Mouse (Mus musculus): ENCODE results near the gene Gdpd5. TPM values are rescaled to one million over a fixed set of nuclear protein-coding genes. Genes with fewer than 3 reads are reported as not detected.
A peak's percentile ranks its signal among the peaks of the same experiment; 100 is the strongest.
"Not testable (repeated sequence)": the region's sequence is repeated elsewhere in the genome, so short reads cannot be mapped to it uniquely, and the experiment has no call there.

Gdpd5 gene
- polyA plus RNA-seq, 1 experiment = 16.0 TPM

GRCm38 (mm10) chr7:99489708-99490107 is 108.5 kb downstream of the Gdpd5 start:
- no peak overlapping the region for H3K4me3 ChIP-seq (ENCODE audit: low read depth, low read length)
- H3K36me3 ChIP-seq (ENCODE audit: control insufficient read depth, insufficient read depth, low read length) = no peaks in the 10 kb centered on the region
- no peaks in the 10 kb centered on the region for H3K4me1 ChIP-seq (ENCODE audit: control insufficient read depth, insufficient read depth, insufficient read length, low read length)
- no peak overlapping the region for H3K27ac ChIP-seq (ENCODE audit: insufficient read depth, low read depth, low read length)
- TF ChIP-seq POLR2A (IDR thresholded peaks at IDR 0.05; ENCODE audit: low read depth, low read length) (no peak), CTCF (IDR thresholded peaks at IDR 0.05; ENCODE audit: extremely low read depth, insufficient read length, insufficient replicate concordance, low read depth, low read length) (no peak)
- H3K27me3 ChIP-seq (ENCODE audit: control insufficient read depth, insufficient read depth, low read length) = no peaks in the 10 kb centered on the region; the same call in 1 of the 2 replicates
- WGBS = 68% methylated on average over 5 of the region's 5 CpGs

GRCm38 (mm10) chr7:99499128-99499527 is 117.9 kb downstream of the Gdpd5 start:
- Histone ChIP-seq H3K27ac (ENCODE audit: insufficient read depth, low read depth, low read length) (no peak overlapping the region), H3K4me1 (ENCODE audit: control insufficient read depth, insufficient read depth, insufficient read length, low read length) (no peaks in the 10 kb centered on the region), H3K27me3 (ENCODE audit: control insufficient read depth, insufficient read depth, low read length) (no peaks in the 10 kb centered on the region), H3K4me3 (ENCODE audit: low read depth, low read length) (no peak overlapping the region), H3K36me3 (ENCODE audit: control insufficient read depth, insufficient read depth, low read length) (no peaks in the 10 kb centered on the region)
- 53% methylated on average over 1 of the region's 1 CpGs for WGBS
- TF ChIP-seq POLR2A (IDR thresholded peaks at IDR 0.05; ENCODE audit: low read depth, low read length) (no peak), CTCF (IDR thresholded peaks at IDR 0.05; ENCODE audit: extremely low read depth, insufficient read length, insufficient replicate concordance, low read depth, low read length) (no peak)

GRCm38 (mm10) chr7:99500201-99500600 is 119.0 kb downstream of the Gdpd5 start:
- Histone ChIP-seq H3K27ac (ENCODE audit: insufficient read depth, low read depth, low read length) (no peak overlapping the region), H3K4me1 (ENCODE audit: control insufficient read depth, insufficient read depth, insufficient read length, low read length) (peaks cover 3% of the 10 kb centered on the region; the same call in 1 of the 2 replicates), H3K27me3 (ENCODE audit: control insufficient read depth, insufficient read depth, low read length) (no peaks in the 10 kb centered on the region), H3K36me3 (ENCODE audit: control insufficient read depth, insufficient read depth, low read length) (no peaks in the 10 kb centered on the region), H3K4me3 (ENCODE audit: low read depth, low read length) (no peak overlapping the region)
- WGBS = 6% methylated on average over 8 of the region's 8 CpGs
- TF ChIP-seq POLR2A (IDR thresholded peaks at IDR 0.05; ENCODE audit: low read depth, low read length) (no peak), CTCF (IDR thresholded peaks at IDR 0.05; ENCODE audit: extremely low read depth, insufficient read length, insufficient replicate concordance, low read depth, low read length) (peak; percentile 97)

GRCm38 (mm10) chr7:99500655-99501054 is 119.4 kb downstream of the Gdpd5 start:
- Histone ChIP-seq H3K36me3 (ENCODE audit: control insufficient read depth, insufficient read depth, low read length) (no peaks in the 10 kb centered on the region), H3K27ac (ENCODE audit: insufficient read depth, low read depth, low read length) (no peak overlapping the region), H3K4me3 (ENCODE audit: low read depth, low read length) (no peak overlapping the region), H3K4me1 (ENCODE audit: control insufficient read depth, insufficient read depth, insufficient read length, low read length) (peaks cover 3% of the 10 kb centered on the region; the same call in 1 of the 2 replicates), H3K27me3 (ENCODE audit: control insufficient read depth, insufficient read depth, low read length) (no peaks in the 10 kb centered on the region)
- 54% methylated on average over 5 of the region's 5 CpGs for WGBS
- TF ChIP-seq CTCF (IDR thresholded peaks at IDR 0.05; ENCODE audit: extremely low read depth, insufficient read length, insufficient replicate concordance, low read depth, low read length) = no peak
- TF ChIP-seq POLR2A (IDR thresholded peaks at IDR 0.05; ENCODE audit: low read depth, low read length) = no peak

- TF ChIP-seq CTCF (IDR thresholded peaks at IDR 0.05; ENCODE audit: extremely low read depth, insufficient read length, insufficient replicate concordance, low read depth, low read length) = no peak
- no peak for TF ChIP-seq POLR2A (IDR thresholded peaks at IDR 0.05; ENCODE audit: low read depth, low read length)
- H3K36me3 ChIP-seq (ENCODE audit: control insufficient read depth, insufficient read depth, low read length) = no peaks in the 10 kb centered on the region
- no peaks in the 10 kb centered on the region for H3K27me3 ChIP-seq (ENCODE audit: control insufficient read depth, insufficient read depth, low read length)
- no peak overlapping the region for H3K4me3 ChIP-seq (ENCODE audit: low read depth, low read length)
- no peak overlapping the region for H3K27ac ChIP-seq (ENCODE audit: insufficient read depth, low read depth, low read length)
- peaks cover 3% of the 10 kb centered on the region; the same call in 1 of the 2 replicates for H3K4me1 ChIP-seq (ENCODE audit: control insufficient read depth, insufficient read depth, insufficient read length, low read length)
- 68% methylated on average over 1 of the region's 1 CpGs for WGBS
These were observed 119.9 kb downstream of the Gdpd5 start for GRCm38 (mm10) chr7:99501148-99501547.

- Histone ChIP-seq H3K27me3 (ENCODE audit: control insufficient read depth, insufficient read depth, low read length) (no peaks in the 10 kb centered on the region), H3K4me3 (ENCODE audit: low read depth, low read length) (no peak overlapping the region), H3K4me1 (ENCODE audit: control insufficient read depth, insufficient read depth, insufficient read length, low read length) (peaks cover 6% of the 10 kb centered on the region; the same call in 1 of the 2 replicates), H3K36me3 (ENCODE audit: control insufficient read depth, insufficient read depth, low read length) (no peaks in the 10 kb centered on the region), H3K27ac (ENCODE audit: insufficient read depth, low read depth, low read length) (no peak overlapping the region)
- TF ChIP-seq CTCF (IDR thresholded peaks at IDR 0.05; ENCODE audit: extremely low read depth, insufficient read length, insufficient replicate concordance, low read depth, low read length) (no peak), POLR2A (IDR thresholded peaks at IDR 0.05; ENCODE audit: low read depth, low read length) (no peak)
These were observed 123.3 kb downstream of the Gdpd5 start for GRCm38 (mm10) chr7:99504556-99504955.

GRCm38 (mm10) chr7:99508187-99508586 is 127.0 kb downstream of the Gdpd5 start:
- not testable (repeated sequence) for H3K4me3 ChIP-seq (ENCODE audit: low read depth, low read length); H3K4me1 ChIP-seq (ENCODE audit: control insufficient read depth, insufficient read depth, insufficient read length, low read length); H3K27me3 ChIP-seq (ENCODE audit: control insufficient read depth, insufficient read depth, low read length); H3K36me3 ChIP-seq (ENCODE audit: control insufficient read depth, insufficient read depth, low read length); H3K27ac ChIP-seq (ENCODE audit: insufficient read depth, low read depth, low read length)
- WGBS = 9% methylated on average over 2 of the region's 2 CpGs

GRCm38 (mm10) chr7:99510087-99510501 is 128.9 kb downstream of the Gdpd5 start:
- TF ChIP-seq CTCF (IDR thresholded peaks at IDR 0.05; ENCODE audit: extremely low read depth, insufficient read length, insufficient replicate concordance, low read depth, low read length) = no peak
- TF ChIP-seq POLR2A (IDR thresholded peaks at IDR 0.05; ENCODE audit: low read depth, low read length) = no peak
- Histone ChIP-seq H3K27me3 (ENCODE audit: control insufficient read depth, insufficient read depth, low read length) (no peaks in the 10 kb centered on the region), H3K36me3 (ENCODE audit: control insufficient read depth, insufficient read depth, low read length) (no peaks in the 10 kb centered on the region), H3K4me3 (ENCODE audit: low read depth, low read length) (no peak overlapping the region), H3K27ac (ENCODE audit: insufficient read depth, low read depth, low read length) (no peak overlapping the region), H3K4me1 (ENCODE audit: control insufficient read depth, insufficient read depth, insufficient read length, low read length) (peaks cover 6% of the 10 kb centered on the region; the same call in 1 of the 2 replicates)
- 10% methylated on average over 8 of the region's 8 CpGs for WGBS

Other genes starting within 250 kb of the Gdpd5 start
- gene Uvrag, start 240.3 kb upstream of the Gdpd5 start, polyA plus RNA-seq (2012; rRNA removed) = 14.8 and 28.2 TPM in 2 replicates
- 159 and 234 TPM in 2 replicates for gene Dgat2, start 198.7 kb upstream of the Gdpd5 start, polyA plus RNA-seq (2012; rRNA removed)
- gene Mogat2, start 142.8 kb upstream of the Gdpd5 start, polyA plus RNA-seq (2012; rRNA removed) = 377 and 652 TPM in 2 replicates
- gene Map6, start 114.0 kb upstream of the Gdpd5 start, polyA plus RNA-seq (2012; rRNA removed) = 1.1 and 1.2 TPM in 2 replicates
- gene Serpinh1, start 28.2 kb upstream of the Gdpd5 start, polyA plus RNA-seq (2012; rRNA removed) = 87.6 and 89.7 TPM in 2 replicates
- gene Klhl35, start 84.6 kb downstream of the Gdpd5 start, polyA plus RNA-seq (2012; rRNA removed) = 0.13 and 0.27 TPM in 2 replicates
- gene Rps3, start 102.3 kb downstream of the Gdpd5 start, polyA plus RNA-seq (2012; rRNA removed) = 139 and 203 TPM in 2 replicates
- gene Arrb1, start 154.1 kb downstream of the Gdpd5 start, polyA plus RNA-seq (2012; rRNA removed) = 34.3 and 66.7 TPM in 2 replicates
- 2.7 and 2.8 TPM in 2 replicates for gene Tpbgl, start 245.7 kb downstream of the Gdpd5 start, polyA plus RNA-seq (2012; rRNA removed)